Mouse (Mus musculus) liver, embryonic 14.5 days (tissue): ENCODE measurements around the gene Pcsk5. TPM values are rescaled to one million over a fixed set of nuclear protein-coding genes. Genes with fewer than 3 reads are reported as not detected.

Source experiments
- ATAC-seq: fragments of 200-750 bp; cut with Nextera tagmentation; 2 replicates; pipeline ENCODE4 v1.8.0; 2017; ENCODE audit warnings: moderate number of reproducible peaks, mild to moderate bottlenecking, moderate library complexity; ENCODE audit not compliant: insufficient read depth
- DNase-seq, 3 experiments: peaks; one replicate each; pipeline ENCODE4 v3.0.0-alpha.2; 2012 to 2013; ENCODE audit warnings: low read depth in 3 of 3, low spot score in 3 of 3
- H3K27ac ChIP-seq: fragments of 300-500 bp; sonication (generic); 2 replicates; pipeline ENCODE4 v1.5.1; 2014; ENCODE audit warnings: moderate library complexity, mild to moderate bottlenecking, control low read depth, inconsistent platforms
- H3K27me3 ChIP-seq: fragments of 300-500 bp; sonication (generic); 2 replicates; pipeline ENCODE4 v1.6.1; 2014; ENCODE audit warnings: mild to moderate bottlenecking, low read length, moderate library complexity; ENCODE audit not compliant: control insufficient read depth, insufficient read depth
- H3K36me3 ChIP-seq: fragments of 300-500 bp; sonication (generic); replicated peaks from 2 replicates; pipeline ENCODE4 v1.6.1; 2014; ENCODE audit warnings: low read depth; ENCODE audit not compliant: control insufficient read depth, insufficient read depth
- H3K4me1 ChIP-seq, 2 experiments: fragments of 200-500 bp in 1 of 2; fragments of 300-500 bp in 1 of 2; sonication (generic) in 1 of 2; replicated peaks; 2 replicates each; pipeline ENCODE4 v1.6.1; 2012 to 2014; ENCODE audit warnings: antibody characterized with exemption in 1 of 2, inconsistent platforms in 1 of 2, low read length in 1 of 2; ENCODE audit not compliant: control insufficient read depth in 2 of 2, insufficient read depth in 2 of 2
- H3K4me2 ChIP-seq: fragments of 300-500 bp; sonication (generic); 2 replicates; pipeline ENCODE4 v1.6.1; 2014; ENCODE audit warnings: low read depth, mild to moderate bottlenecking, control low read depth, moderate library complexity
- H3K4me3 ChIP-seq, 2 experiments: fragments of 200-500 bp in 1 of 2; fragments of 300-500 bp in 1 of 2; sonication (generic) in 1 of 2; 2 replicates each; pipeline ENCODE4 v1.5.1; 2012 to 2014; ENCODE audit warnings: low read depth in 2 of 2, low read length in 2 of 2, mild to moderate bottlenecking in 2 of 2, control low read depth in 1 of 2, inconsistent platforms in 1 of 2, moderate library complexity in 1 of 2; ENCODE audit not compliant: insufficient read depth in 1 of 2
- H3K9ac ChIP-seq: fragments of 300-500 bp; sonication (generic); replicated peaks from 2 replicates; pipeline ENCODE4 v1.6.1; 2014; ENCODE audit warnings: mild to moderate bottlenecking, control low read depth, moderate library complexity
- H3K9me3 ChIP-seq: fragments of 300-500 bp; sonication (generic); 2 replicates; pipeline ENCODE4 v1.6.1; 2016; ENCODE audit warnings: low read length, mixed read lengths; ENCODE audit not compliant: control insufficient read depth
- CTCF ChIP-seq: IDR thresholded peaks from 2 replicates; pipeline ENCODE4 v1.5.1; 2016; ENCODE audit warnings: antibody characterized with exemption, low read depth, control low read depth
- EP300 ChIP-seq: IDR thresholded peaks from 2 replicates; pipeline ENCODE4 v1.6.1; 2016; ENCODE audit warnings: antibody characterized with exemption, low read depth
- WGBS: fragments of 180-500 bp; shearing (Covaris S2); extraction: QIAGEN DNeasy Blood & Tissue Kit; methylation state at CpG from one replicate; pipeline ENCODE4 v1.1.7; 2014; ENCODE audit not compliant: insufficient replicate concordance; 5-methylcytosine and 5-hydroxymethylcytosine counted together
- polyA plus RNA-seq, 2 experiments: library from polyadenylated mRNA; depleted of rRNA in 1 of 2; stranded (reverse) in 1 of 2; unstranded in 1 of 2; fragments of >200 nt; fragmentation: Nextera tagmentation in 1 of 2; extraction: Ambion mirVana in 1 of 2; gene quantifications; 2 replicates each; pipeline versions ENCODE4 v1.2.1 to v1.2.3; 2012 to 2014

The Pcsk5 gene
- polyA plus RNA-seq, 2 experiments = 0.58 to 0.61 TPM

DNA sequence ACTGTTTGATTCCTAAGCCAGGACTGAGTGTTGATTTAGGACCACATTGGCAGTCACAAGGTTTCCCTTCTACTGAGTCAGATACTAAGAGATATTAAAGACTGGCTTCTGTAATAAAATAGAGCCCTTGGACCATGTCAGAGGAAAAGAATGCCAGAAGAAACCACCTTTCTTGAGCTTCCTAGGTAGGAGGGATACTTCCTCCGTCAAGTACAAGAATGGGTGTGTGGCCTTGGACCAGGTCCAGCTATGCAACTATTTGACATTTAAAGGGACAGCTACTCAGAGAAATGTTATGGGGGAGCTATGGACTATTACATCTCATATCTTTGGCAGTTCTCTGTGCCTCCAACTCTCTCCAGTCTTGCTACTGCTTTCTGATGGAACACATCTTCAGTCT lies 244.6 kb downstream of the Pcsk5 start:
- H3K9ac ChIP-seq = no peak overlapping the region
- TF ChIP-seq EP300 (no peak), CTCF (no peak)
- H3K4me2 ChIP-seq = no peak overlapping the region
- no peaks in the 10 kb centered on the region for H3K27me3 ChIP-seq
- H3K4me1 ChIP-seq = no peaks in the 10 kb centered on the region
- no peak overlapping the region for H3K27ac ChIP-seq
- no peak for ATAC-seq
- 14% methylated on average over 1 of the region's 1 CpGs for WGBS
- H3K36me3 ChIP-seq = no peaks in the 10 kb centered on the region
- no peaks in the 10 kb centered on the region for H3K9me3 ChIP-seq
- H3K4me3 ChIP-seq = no peak overlapping the region
- no peak for DNase-seq

GRCm38 (mm10) chr19:17591335-17591734 lies 246.1 kb downstream of the Pcsk5 start:
- Histone ChIP-seq H3K4me1 (no peaks in the 10 kb centered on the region), H3K9ac (no peak overlapping the region), H3K4me2 (no peak overlapping the region), H3K4me3 (no peak overlapping the region), H3K9me3 (no peaks in the 10 kb centered on the region), H3K27ac (no peak overlapping the region), H3K27me3 (no peaks in the 10 kb centered on the region), H3K36me3 (no peaks in the 10 kb centered on the region)
- TF ChIP-seq CTCF (no peak), EP300 (no peak)
- DNase-seq (no peak), ATAC-seq (no peak)
- WGBS = 49% methylated on average over 8 of the region's 8 CpGs

DNA sequence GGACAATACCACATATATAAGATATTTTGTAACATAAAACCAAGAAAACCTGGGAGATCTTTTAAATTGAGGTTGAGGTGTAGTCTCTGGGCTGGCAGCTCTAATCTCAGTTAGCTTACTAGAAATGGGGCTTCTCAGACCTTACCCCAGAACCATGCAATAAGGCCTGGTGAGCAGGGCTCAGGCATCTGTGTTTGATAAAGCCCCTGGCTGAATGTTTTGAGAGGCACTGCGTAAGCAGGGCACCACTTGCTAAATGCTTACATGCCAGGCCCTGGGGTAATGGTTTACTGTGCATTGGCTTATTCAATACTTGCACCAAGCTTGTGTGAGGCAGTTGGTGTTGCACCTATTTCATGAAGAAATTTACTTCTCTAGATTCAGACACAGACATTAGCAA lies 247.1 kb downstream of the Pcsk5 start:
- DNase-seq = no peak
- H3K27me3 ChIP-seq = no peaks in the 10 kb centered on the region
- no peak overlapping the region for H3K27ac ChIP-seq
- no peaks in the 10 kb centered on the region for H3K4me1 ChIP-seq
- ATAC-seq = no peak
- 70% methylated on average over 1 of the region's 1 CpGs for WGBS
- TF ChIP-seq CTCF (no peak), EP300 (no peak)
- no peak overlapping the region for H3K4me2 ChIP-seq
- no peaks in the 10 kb centered on the region for H3K9me3 ChIP-seq
- H3K9ac ChIP-seq = no peak overlapping the region
- no peak overlapping the region for H3K4me3 ChIP-seq
- H3K36me3 ChIP-seq = no peaks in the 10 kb centered on the region

DNA sequence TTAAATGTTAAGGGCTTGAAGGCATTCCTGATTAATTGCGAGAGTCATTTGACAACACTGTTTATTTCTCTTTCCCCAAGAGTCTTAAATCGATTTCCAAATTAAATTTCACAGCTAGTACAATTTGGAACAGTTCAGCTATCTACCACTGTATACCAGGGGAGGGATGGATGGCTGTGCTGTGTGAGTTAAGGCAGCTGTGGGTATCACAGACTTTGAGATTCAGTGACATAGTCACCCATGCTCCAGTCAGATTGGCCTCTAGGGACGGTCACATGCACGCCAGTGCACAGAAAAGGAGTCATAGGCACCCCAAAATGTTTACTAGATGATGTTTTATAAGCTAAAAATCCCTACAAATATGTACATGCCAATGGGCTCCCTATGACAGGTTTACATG lies 260.0 kb downstream of the Pcsk5 start:
- H3K27ac ChIP-seq = no peak overlapping the region
- H3K9ac ChIP-seq = no peak overlapping the region
- ATAC-seq = no peak
- TF ChIP-seq EP300 (no peak), CTCF (no peak)
- H3K9me3 ChIP-seq = no peaks in the 10 kb centered on the region
- H3K4me3 ChIP-seq = no peak overlapping the region
- H3K36me3 ChIP-seq = no peaks in the 10 kb centered on the region
- WGBS = 59% methylated on average over 4 of the region's 4 CpGs
- no peak for DNase-seq
- no peak overlapping the region for H3K4me2 ChIP-seq
- no peaks in the 10 kb centered on the region for H3K27me3 ChIP-seq
- no peaks in the 10 kb centered on the region for H3K4me1 ChIP-seq

DNA sequence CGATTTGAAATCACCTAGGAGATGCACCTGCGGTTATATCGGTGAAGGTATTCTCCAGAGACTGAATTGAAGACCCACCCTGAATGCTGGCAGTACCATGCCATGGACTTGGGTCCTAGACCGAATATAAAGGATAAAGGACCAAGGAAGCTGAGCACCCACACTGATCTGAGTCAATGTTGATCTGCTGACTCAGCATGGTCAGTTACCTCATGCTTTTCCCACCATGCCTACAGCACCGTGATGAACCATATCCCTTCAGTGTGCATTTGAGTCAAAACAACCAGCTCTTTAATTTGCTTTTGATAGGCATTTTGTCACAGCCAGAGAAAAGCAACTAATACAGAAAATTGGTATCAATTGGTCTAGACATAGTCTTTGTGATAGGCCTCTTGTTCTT lies 262.9 kb downstream of the Pcsk5 start:
- no peak overlapping the region for H3K27ac ChIP-seq
- H3K4me1 ChIP-seq = no peaks in the 10 kb centered on the region
- no peak overlapping the region for H3K4me3 ChIP-seq
- DNase-seq (no peak), ATAC-seq (no peak)
- no peak overlapping the region for H3K9ac ChIP-seq
- no peak for TF ChIP-seq EP300
- no peak for TF ChIP-seq CTCF
- H3K27me3 ChIP-seq = no peaks in the 10 kb centered on the region
- 70% methylated on average over 5 of the region's 5 CpGs for WGBS
- H3K4me2 ChIP-seq = no peak overlapping the region
- no peaks in the 10 kb centered on the region for H3K9me3 ChIP-seq
- H3K36me3 ChIP-seq = no peaks in the 10 kb centered on the region
